Mouse (Mus musculus) MEL (cell line): ENCODE measurements around the gene Rhox4f. TPM values are rescaled to one million over a fixed set of nuclear protein-coding genes. Genes with fewer than 3 reads are reported as not detected.
"Not testable (repeated sequence)": the region's sequence is repeated elsewhere in the genome, so short reads cannot be mapped to it uniquely, and the experiment has no call there.

Source experiments
- DNase-seq: peaks from one replicate; pipeline ENCODE4 v3.0.0; 2011; ENCODE audit warnings: low read depth, low spot score
- H3K27ac ChIP-seq: 2 replicates; pipeline ENCODE4 v1.5.1; 2012; ENCODE audit warnings: low read depth, mild to moderate bottlenecking, control low read depth, low read length, moderate library complexity; ENCODE audit not compliant: control insufficient read depth
- H3K27me3 ChIP-seq, 2 experiments: fragments of 150-350 bp in 1 of 2; sonication (generic) in 1 of 2; 2 replicates each; pipeline ENCODE4 v1.6.1; 2012; ENCODE audit warnings: low read length in 2 of 2, mild to moderate bottlenecking in 2 of 2, improper control_type of control experiment in 1 of 2, moderate library complexity in 1 of 2; ENCODE audit not compliant: insufficient read depth in 2 of 2, control insufficient read depth in 1 of 2
- H3K36me3 ChIP-seq, 2 experiments: 2 replicates each; pipeline ENCODE4 v1.6.1; 2012 to 2014; ENCODE audit warnings: low read length in 2 of 2, improper control_type of control experiment in 1 of 2, inconsistent platforms in 1 of 2, mild to moderate bottlenecking in 1 of 2; ENCODE audit not compliant: insufficient read depth in 2 of 2, control insufficient read depth in 1 of 2
- H3K4me1 ChIP-seq, 2 experiments: fragments of 150-350 bp in 1 of 2; sonication (generic) in 1 of 2; 2 replicates each; pipeline ENCODE4 v1.6.1; 2012; ENCODE audit warnings: low read length in 2 of 2, improper control_type of control experiment in 1 of 2, mild to moderate bottlenecking in 1 of 2; ENCODE audit not compliant: insufficient read depth in 2 of 2, control insufficient read depth in 1 of 2
- H3K4me3 ChIP-seq, 2 experiments: fragments of 150-350 bp in 1 of 2; sonication (generic) in 1 of 2; 2 replicates each; pipeline ENCODE4 v1.5.1; 2012; ENCODE audit warnings: low read depth in 2 of 2, low read length in 2 of 2, mild to moderate bottlenecking in 2 of 2, moderate library complexity in 2 of 2, control low read depth in 1 of 2, improper control_type of control experiment in 1 of 2; ENCODE audit not compliant: control insufficient read depth in 1 of 2, insufficient read depth in 1 of 2
- H3K79me2 ChIP-seq: 2 replicates; pipeline ENCODE4 v1.6.1; 2012; ENCODE audit warnings: mild to moderate bottlenecking, low read length, moderate library complexity; ENCODE audit not compliant: control insufficient read depth, poor library complexity, insufficient read depth
- H3K9ac ChIP-seq: 2 replicates; pipeline ENCODE4 v1.6.1; 2012; ENCODE audit warnings: low read depth, mild to moderate bottlenecking, control low read depth, low read length, moderate library complexity; ENCODE audit not compliant: control insufficient read depth, poor library complexity, severe bottlenecking
- H3K9me3 ChIP-seq: fragments of 150-350 bp; sonication (generic); replicated peaks from 2 replicates; pipeline ENCODE4 v1.6.1; 2012; ENCODE audit warnings: mild to moderate bottlenecking, low read length, improper control_type of control experiment, moderate library complexity; ENCODE audit not compliant: insufficient read depth
- polyA plus RNA-seq, 2 experiments: library from polyadenylated mRNA; stranded (reverse) in 1 of 2; unstranded in 1 of 2; fragments of >175 nt in 1 of 2; fragments of >200 nt in 1 of 2; gene quantifications; 2 replicates each; pipeline versions ENCODE4 v1.2.1 to v1.2.4; 2012; ENCODE audit warnings: low replicate concordance in 2 of 2, low read depth in 1 of 2; ENCODE audit not compliant: insufficient read length in 2 of 2, insufficient read depth in 1 of 2, missing spikeins in 1 of 2
- total RNA-seq: library from RNA; depleted of rRNA; stranded (reverse); fragments of 300-350 nt; gene quantifications from 2 replicates; pipeline ENCODE4 v1.2.3, GENCODE M21; 2012; rRNA removed

Gene Rhox4f
- total RNA-seq, result not detected in 2 replicates
- not detected for polyA plus RNA-seq

DNA sequence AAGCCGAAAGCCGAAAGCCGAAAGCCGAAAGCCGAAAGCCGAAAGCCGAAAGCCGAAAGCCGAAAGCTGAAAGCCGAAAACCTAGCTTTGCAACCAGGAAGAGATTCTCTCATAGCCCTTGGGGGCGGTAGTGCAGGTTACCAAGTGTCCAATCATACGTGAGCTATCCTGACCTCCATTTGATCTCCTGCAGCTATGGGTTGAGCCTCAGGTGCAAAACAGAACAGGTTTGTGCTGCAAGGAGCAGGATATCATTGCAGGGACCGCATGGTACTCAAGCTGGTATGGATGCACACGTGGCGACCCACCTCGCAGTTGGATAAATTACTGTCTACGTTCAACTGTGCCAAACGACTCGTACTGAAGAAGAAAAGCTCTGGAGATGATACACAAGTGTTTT is at the start of gene Rhox4f:
Gene Rhox4f, minus strand, starts transcription at position 101 of the 400 bp plus-strand sequence.
- not testable (repeated sequence) for H3K4me1 ChIP-seq, H3K4me3 ChIP-seq, H3K79me2 ChIP-seq, DNase-seq, H3K36me3 ChIP-seq, H3K9ac ChIP-seq, H3K9me3 ChIP-seq, H3K27ac ChIP-seq, H3K27me3 ChIP-seq

GRCm38 (mm10) chrX:37651227-37651626 is 43.7 kb upstream of the Rhox4f start, which contains the start of gene Rhox4g:
Gene Rhox4g (minus strand): TSS chrX:37651327.
- H3K9me3 ChIP-seq, H3K27ac ChIP-seq, H3K4me1 ChIP-seq, H3K79me2 ChIP-seq, H3K27me3 ChIP-seq, H3K9ac ChIP-seq, H3K36me3 ChIP-seq, H3K4me3 ChIP-seq, DNase-seq: not testable (repeated sequence)

- not testable (repeated sequence) for H3K36me3 ChIP-seq, H3K9ac ChIP-seq, H3K9me3 ChIP-seq, H3K4me3 ChIP-seq, H3K4me1 ChIP-seq, H3K79me2 ChIP-seq, DNase-seq, H3K27ac ChIP-seq, H3K27me3 ChIP-seq
Measured at GRCm38 (mm10) chrX:37643370-37643769, 35.9 kb upstream of the Rhox4f start, which contains the start of gene Rhox2g. Gene Rhox2g (minus strand): TSS chrX:37643470.

DNA sequence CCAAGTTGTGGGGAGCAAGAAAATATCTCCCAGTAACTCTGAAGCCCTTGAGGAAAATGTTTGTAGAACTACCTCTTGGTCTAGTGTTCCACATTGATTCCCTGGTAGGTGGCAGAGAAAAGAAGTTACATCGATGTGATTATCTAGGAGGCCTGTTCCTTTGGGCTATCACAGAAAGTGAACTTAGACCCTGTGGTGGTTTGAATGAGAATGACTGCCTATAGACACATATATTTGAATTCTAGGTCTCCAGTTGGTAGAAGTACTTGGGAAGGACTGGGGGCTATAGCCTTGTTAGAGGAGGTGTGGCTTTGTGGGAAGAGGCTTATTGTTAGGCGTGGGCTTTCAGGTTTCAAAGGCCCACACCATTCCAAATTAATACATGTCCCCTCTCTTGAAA is 21.0 kb upstream of the Rhox4f start, which contains the start of gene Rhox3g:
Gene Rhox3g, minus strand, starts transcription at position 101 of the 400 bp plus-strand sequence.
- H3K36me3 ChIP-seq, H3K79me2 ChIP-seq, H3K27me3 ChIP-seq, DNase-seq, H3K4me1 ChIP-seq, H3K4me3 ChIP-seq, H3K27ac ChIP-seq, H3K9me3 ChIP-seq, H3K9ac ChIP-seq: not testable (repeated sequence)

DNA sequence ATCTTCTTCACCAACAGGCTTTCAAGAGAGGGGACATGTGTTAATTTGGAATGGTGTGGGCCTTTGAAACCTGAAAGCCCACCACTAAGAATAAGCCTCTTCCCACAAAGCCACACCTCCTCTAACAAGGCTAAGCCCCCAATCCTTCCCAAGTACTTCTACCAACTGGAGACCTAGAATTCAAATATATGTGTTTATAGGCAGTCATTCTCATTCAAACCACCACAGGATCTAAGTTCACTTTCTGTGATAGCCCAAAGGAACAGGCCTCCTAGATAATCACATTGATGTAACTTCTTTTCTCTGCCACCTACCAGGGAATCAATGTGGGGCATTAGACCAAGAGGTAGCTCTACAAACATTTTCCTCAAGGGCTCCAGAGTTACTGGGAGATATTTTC is 26.8 kb downstream of the Rhox4f start, which contains the start of gene Rhox3f:
Gene Rhox3f, plus strand, starts transcription at position 301 of the 400 bp plus-strand sequence.
- not testable (repeated sequence) for H3K27me3 ChIP-seq, H3K79me2 ChIP-seq, H3K36me3 ChIP-seq, DNase-seq, H3K4me1 ChIP-seq, H3K27ac ChIP-seq, H3K9ac ChIP-seq, H3K4me3 ChIP-seq, H3K9me3 ChIP-seq

GRCm38 (mm10) chrX:37572638-37573037 is 34.9 kb downstream of the Rhox4f start:
- not testable (repeated sequence) for H3K36me3 ChIP-seq, H3K4me3 ChIP-seq, DNase-seq, H3K9me3 ChIP-seq, H3K27me3 ChIP-seq, H3K79me2 ChIP-seq, H3K4me1 ChIP-seq, H3K27ac ChIP-seq, H3K9ac ChIP-seq

DNA sequence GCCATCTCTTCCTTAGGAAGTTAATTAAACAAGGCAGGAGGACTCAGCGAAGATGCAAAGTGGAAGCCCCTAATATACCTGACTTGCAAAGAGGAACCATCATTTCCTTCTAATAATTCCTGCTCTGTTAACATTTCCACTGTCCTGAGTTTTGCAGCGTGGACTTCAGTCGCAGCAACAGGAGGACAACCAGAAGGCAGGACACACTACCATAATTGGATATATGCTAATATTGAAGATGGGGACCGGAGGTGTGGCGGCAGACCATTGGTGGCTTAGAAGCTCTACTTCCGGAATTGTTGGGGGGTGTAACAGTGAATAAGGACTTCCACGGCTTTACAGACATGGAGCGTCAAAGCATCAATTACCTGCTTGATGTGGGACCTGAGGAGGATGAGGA is 36.4 kb downstream of the Rhox4f start, which contains the start of gene Rhox2f:
Gene Rhox2f, plus strand, starts transcription at position 301 of the 400 bp plus-strand sequence.
- not testable (repeated sequence) for H3K27me3 ChIP-seq, DNase-seq, H3K79me2 ChIP-seq, H3K27ac ChIP-seq, H3K9ac ChIP-seq, H3K4me3 ChIP-seq, H3K4me1 ChIP-seq, H3K36me3 ChIP-seq, H3K9me3 ChIP-seq
